Mouse (Mus musculus) regulatory T cell (primary cell): ENCODE measurements around the gene Sigmar1.
"Not testable (repeated sequence)": the region's sequence is repeated elsewhere in the genome, so short reads cannot be mapped to it uniquely, and the experiment has no call there.

ENCODE experiments used
- in situ Hi-C: fragments of 300-600 bp; cut with MboI, MseI; formaldehyde crosslinking; loops from one replicate; pipeline ENCODE4 v1.15.1; 2025; ENCODE audit warnings: high pct_unique_total_duplicates

Sigmar1 gene

GRCm38 (mm10) chr4:41755338-41756305 lies at the start of gene Sigmar1:
Gene Sigmar1, minus strand, starts transcription at chr4:41756157.
- in situ Hi-C loops = loop anchor here (25.0 kb wide), 1 partner anchor 157 kb away; the partner anchor contains the start of gene Gm21541

GRCm38 (mm10) chr4:41783197-41783596 lies 27.2 kb upstream of the Sigmar1 start:
- in situ Hi-C loops = loop anchor here (10.0 kb wide), 2 partner anchors 492 to 962 kb away; no protein-coding TSS in a partner anchor

- in situ Hi-C loops = loop anchor here (10.0 kb wide), 2 partner anchors 492 to 962 kb away; no protein-coding TSS in a partner anchor
Measured at GRCm38 (mm10) chr4:41782711-41783110, 26.8 kb upstream of the Sigmar1 start.

- in situ Hi-C loops = loop anchor here (10.0 kb wide), 2 partner anchors 493 to 963 kb away; no protein-coding TSS in a partner anchor
Measured at GRCm38 (mm10) chr4:41781748-41782485, 26.0 kb upstream of the Sigmar1 start.

- in situ Hi-C loops = loop anchor here (10.0 kb wide), 2 partner anchors 494 to 964 kb away; no protein-coding TSS in a partner anchor
Measured at GRCm38 (mm10) chr4:41781271-41781670, 25.3 kb upstream of the Sigmar1 start.

- in situ Hi-C loops = not testable (repeated sequence)
Measured at GRCm38 (mm10) chr4:41775840-41776239, 19.9 kb upstream of the Sigmar1 start.

GRCm38 (mm10) chr4:41774506-41774905 lies 18.5 kb upstream of the Sigmar1 start:
- in situ Hi-C loops = loop anchor here (25.0 kb wide), 1 partner anchor 138 kb away; the partner anchor contains the start of gene Gm21541

GRCm38 (mm10) chr4:41774002-41774401 lies 18.0 kb upstream of the Sigmar1 start, which contains the start of gene Ccl27a:
Gene Ccl27a, minus strand, starts transcription at chr4:41774247.
- in situ Hi-C loops = loop anchor here (25.0 kb wide), 1 partner anchor 138 kb away; the partner anchor contains the start of gene Gm21541

GRCm38 (mm10) chr4:41773502-41773901 lies 17.5 kb upstream of the Sigmar1 start:
- in situ Hi-C loops = loop anchor here (25.0 kb wide), 1 partner anchor 139 kb away; the partner anchor contains the start of gene Gm21541

- in situ Hi-C loops = loop anchor here (25.0 kb wide), 1 partner anchor 139 kb away; the partner anchor contains the start of gene Gm21541
Measured at GRCm38 (mm10) chr4:41772946-41773345, 17.0 kb upstream of the Sigmar1 start.

GRCm38 (mm10) chr4:41767301-41767700 lies 11.3 kb upstream of the Sigmar1 start:
- in situ Hi-C loops = loop anchor here (5.0 to 25.0 kb wide), 3 partner anchors 145 to 898 kb away; partner anchors contain the start of genes Gm21541 and Il11ra2

- in situ Hi-C loops = loop anchor here (10.0 to 25.0 kb wide), 2 partner anchors 149 to 902 kb away; partner anchors contain the start of genes Gm21541 and Il11ra2
Measured at GRCm38 (mm10) chr4:41763176-41763575, 7.2 kb upstream of the Sigmar1 start.

GRCm38 (mm10) chr4:41762688-41763114 lies 6.7 kb upstream of the Sigmar1 start:
- in situ Hi-C loops = loop anchor here (10.0 to 25.0 kb wide), 2 partner anchors 150 to 902 kb away; partner anchors contain the start of genes Gm21541 and Il11ra2

- in situ Hi-C loops = loop anchor here (10.0 to 25.0 kb wide), 2 partner anchors 150 to 903 kb away; partner anchors contain the start of genes Gm21541 and Il11ra2
Measured at GRCm38 (mm10) chr4:41762099-41762687, 6.2 kb upstream of the Sigmar1 start.

GRCm38 (mm10) chr4:41761680-41762079 lies 5.7 kb upstream of the Sigmar1 start:
- in situ Hi-C loops = loop anchor here (10.0 to 25.0 kb wide), 2 partner anchors 151 to 903 kb away; partner anchors contain the start of genes Gm21541 and Il11ra2

- in situ Hi-C loops = loop anchor here (10.0 to 25.0 kb wide), 2 partner anchors 151 to 904 kb away; partner anchors contain the start of genes Gm21541 and Il11ra2
Measured at GRCm38 (mm10) chr4:41760911-41761310, 5.0 kb upstream of the Sigmar1 start.

- in situ Hi-C loops = loop anchor here (10.0 to 25.0 kb wide), 2 partner anchors 152 to 904 kb away; partner anchors contain the start of genes Gm21541 and Il11ra2
Measured at GRCm38 (mm10) chr4:41760288-41760721, 4.3 kb upstream of the Sigmar1 start.

- in situ Hi-C loops = loop anchor here (10.0 to 25.0 kb wide), 2 partner anchors 153 to 905 kb away; partner anchors contain the start of genes Gm21541 and Il11ra2
Measured at GRCm38 (mm10) chr4:41759656-41760287, 3.8 kb upstream of the Sigmar1 start.

- in situ Hi-C loops = loop anchor here (25.0 kb wide), 1 partner anchor 153 kb away; the partner anchor contains the start of gene Gm21541
Measured at GRCm38 (mm10) chr4:41759206-41759605, 3.2 kb upstream of the Sigmar1 start.
